Mouse (Mus musculus) hindbrain, embryonic 11.5 days (tissue): ENCODE data around the gene Ccl24. TPM values are rescaled to one million over a fixed set of nuclear protein-coding genes. Genes with fewer than 3 reads are reported as not detected.

Source experiments
- ATAC-seq: fragments of 200-750 bp; cut with Nextera tagmentation; 2 replicates; pipeline ENCODE4 v1.8.0; 2017; ENCODE audit warnings: mild to moderate bottlenecking, moderate TSS enrichment, moderate library complexity; ENCODE audit not compliant: low FRiP score
- DNase-seq: peaks from one replicate; pipeline ENCODE4 v3.0.0-alpha.2; 2015; ENCODE audit warnings: low spot score
- H3K27ac ChIP-seq: fragments of 300-500 bp; sonication (generic); 2 replicates; pipeline ENCODE4 v1.5.1; 2014; ENCODE audit warnings: mild to moderate bottlenecking, low read depth, low read length
- H3K27me3 ChIP-seq: fragments of 300-500 bp; sonication (generic); 2 replicates; pipeline ENCODE4 v1.6.1; 2014; ENCODE audit warnings: mild to moderate bottlenecking, low read length, moderate library complexity, mixed read lengths; ENCODE audit not compliant: control insufficient read depth, insufficient read depth
- H3K36me3 ChIP-seq: fragments of 300-500 bp; sonication (generic); 2 replicates; pipeline ENCODE4 v1.6.1; 2014; ENCODE audit warnings: mild to moderate bottlenecking, low read length, moderate library complexity, mixed read lengths; ENCODE audit not compliant: control insufficient read depth, insufficient read depth
- H3K4me1 ChIP-seq: fragments of 300-500 bp; sonication (generic); replicated peaks from 2 replicates; pipeline ENCODE4 v1.6.1; 2014; ENCODE audit warnings: low read length, mixed read lengths; ENCODE audit not compliant: control insufficient read depth, insufficient read depth
- H3K4me2 ChIP-seq: fragments of 300-500 bp; sonication (generic); replicated peaks from 2 replicates; pipeline ENCODE4 v1.6.1; 2014; ENCODE audit warnings: mild to moderate bottlenecking, low read depth, low read length
- H3K4me3 ChIP-seq: fragments of 300-500 bp; sonication (generic); 2 replicates; pipeline ENCODE4 v1.5.1; 2014; ENCODE audit warnings: low read depth, low read length
- H3K9ac ChIP-seq: fragments of 300-500 bp; sonication (generic); 2 replicates; pipeline ENCODE4 v1.6.1; 2014; ENCODE audit warnings: low read depth, low read length
- H3K9me3 ChIP-seq: fragments of 300-500 bp; sonication (generic); 2 replicates; pipeline ENCODE4 v1.6.1; 2016; ENCODE audit warnings: low read length; ENCODE audit not compliant: control insufficient read depth
- WGBS: fragments of 180-500 bp; shearing (Covaris S2); extraction: QIAGEN DNeasy Blood & Tissue Kit; methylation state at CpG from one replicate; pipeline ENCODE4 v1.1.7; 2014; 5-methylcytosine and 5-hydroxymethylcytosine counted together
- polyA plus RNA-seq: library from polyadenylated mRNA; unstranded; fragments of >200 nt; fragmentation: Nextera tagmentation; extraction: Ambion mirVana; gene quantifications from 2 replicates; pipeline ENCODE4 v1.2.1, GENCODE M21; 2014

Gene Ccl24
- polyA plus RNA-seq, 1 experiment from 2014 or later = 2.0 TPM

DNA sequence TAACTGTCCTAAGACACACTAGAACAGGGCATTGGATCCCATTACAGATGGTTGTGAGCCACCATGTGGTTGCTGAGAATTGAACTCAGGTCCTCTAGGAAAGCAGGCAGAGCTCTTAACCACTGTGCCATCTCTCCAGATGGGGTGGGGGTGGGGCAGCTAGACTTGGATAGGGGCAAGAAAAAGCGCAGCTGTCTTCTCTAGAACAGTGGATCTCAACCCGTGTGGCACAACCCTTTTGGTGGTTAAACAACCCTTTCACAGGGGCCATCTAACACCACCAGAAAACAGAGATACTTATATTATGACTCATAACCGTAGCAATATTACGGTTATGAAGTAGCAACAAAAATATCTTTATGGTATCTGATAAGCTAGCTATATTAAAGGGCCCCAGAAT, 14.9 kb upstream of the Ccl24 start:
- H3K4me3 ChIP-seq = no peak overlapping the region

GRCm38 (mm10) chr5:135585691-135586090, 12.8 kb upstream of the Ccl24 start:
- DNase-seq (no peak), ATAC-seq (no peak)
- Histone ChIP-seq H3K9me3 (no peaks in the 10 kb centered on the region), H3K9ac (no peak overlapping the region), H3K36me3 (no peaks in the 10 kb centered on the region), H3K4me1 (no peaks in the 10 kb centered on the region), H3K27ac (no peak overlapping the region), H3K27me3 (no peaks in the 10 kb centered on the region), H3K4me3 (no peak overlapping the region), H3K4me2 (no peak overlapping the region)
- WGBS = 87% methylated on average over 8 of the region's 8 CpGs

More for the DNA sequence above, 14.9 kb upstream of the Ccl24 start:
- Histone ChIP-seq H3K27ac (no peak overlapping the region), H3K4me2 (no peak overlapping the region), H3K9me3 (no peaks in the 10 kb centered on the region), H3K4me1 (no peaks in the 10 kb centered on the region), H3K27me3 (no peaks in the 10 kb centered on the region), H3K9ac (no peak overlapping the region), H3K36me3 (no peaks in the 10 kb centered on the region)
- DNase-seq = no peak
- ATAC-seq = no peak
- WGBS = 91% methylated on average over 4 of the region's 4 CpGs

DNA sequence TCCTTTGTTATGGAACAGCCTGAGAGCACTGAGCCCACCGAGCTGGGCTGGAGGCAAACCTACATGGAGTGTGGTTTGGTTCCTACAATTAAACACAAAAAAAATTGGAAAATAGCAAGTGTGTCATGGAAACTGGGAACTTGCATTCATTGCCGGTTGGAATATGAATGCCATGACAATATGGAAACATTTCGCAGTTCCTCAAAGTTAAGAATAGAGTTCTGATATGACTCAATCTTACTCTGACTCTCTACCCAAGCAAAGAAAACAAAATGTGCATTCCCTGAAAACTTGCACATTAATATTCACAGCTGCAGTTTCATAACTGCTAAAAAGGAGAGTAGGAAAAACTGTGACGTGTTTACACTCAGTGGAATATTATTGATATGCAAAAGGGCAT, 9.5 kb upstream of the Ccl24 start:
- H3K4me2 ChIP-seq = no peak overlapping the region
- no peak overlapping the region for H3K27ac ChIP-seq
- no peak for ATAC-seq
- H3K36me3 ChIP-seq = no peaks in the 10 kb centered on the region
- no peak overlapping the region for H3K4me3 ChIP-seq
- DNase-seq = no peak
- H3K27me3 ChIP-seq = no peaks in the 10 kb centered on the region
- 84% methylated on average over 4 of the region's 4 CpGs for WGBS
- H3K9me3 ChIP-seq = no peaks in the 10 kb centered on the region
- H3K9ac ChIP-seq = no peak overlapping the region
- H3K4me1 ChIP-seq = no peaks in the 10 kb centered on the region

- no peak for DNase-seq
- Histone ChIP-seq H3K9me3 (no peaks in the 10 kb centered on the region), H3K9ac (no peak overlapping the region), H3K27ac (no peak overlapping the region), H3K36me3 (no peaks in the 10 kb centered on the region), H3K4me3 (no peak overlapping the region), H3K4me1 (no peaks in the 10 kb centered on the region), H3K4me2 (no peak overlapping the region), H3K27me3 (no peaks in the 10 kb centered on the region)
- WGBS = 88% methylated on average over 10 of the region's 10 CpGs
- ATAC-seq = no peak
These were observed 6.5 kb upstream of the Ccl24 start for GRCm38 (mm10) chr5:135579331-135579751.

DNA sequence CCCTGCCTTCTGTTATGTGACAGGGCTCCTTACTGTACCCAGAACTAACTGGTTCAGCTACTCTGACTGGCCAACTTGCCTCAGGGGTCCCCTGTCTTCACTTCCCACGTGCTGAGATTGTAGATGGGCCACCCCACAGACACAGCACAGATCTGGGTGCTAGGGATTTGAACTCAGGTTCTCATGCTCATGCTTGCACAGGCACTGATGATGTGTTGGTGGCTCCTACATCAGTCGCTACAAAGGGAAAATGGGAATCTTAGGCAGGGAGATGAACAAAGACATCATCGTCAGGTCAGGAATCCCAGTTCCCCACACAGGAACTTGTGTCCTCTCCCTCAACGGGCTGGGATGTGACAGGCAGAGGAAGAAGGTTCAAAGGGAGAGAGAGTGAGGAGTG, 3.2 kb upstream of the Ccl24 start:
- DNase-seq (no peak), ATAC-seq (no peak)
- H3K4me1 ChIP-seq = no peaks in the 10 kb centered on the region
- no peaks in the 10 kb centered on the region for H3K9me3 ChIP-seq
- H3K27ac ChIP-seq = no peak overlapping the region
- 70% methylated on average over 4 of the region's 4 CpGs for WGBS
- no peak overlapping the region for H3K4me3 ChIP-seq
- no peak overlapping the region for H3K4me2 ChIP-seq
- H3K36me3 ChIP-seq = no peaks in the 10 kb centered on the region
- no peak overlapping the region for H3K9ac ChIP-seq
- H3K27me3 ChIP-seq = no peaks in the 10 kb centered on the region

GRCm38 (mm10) chr5:135568698-135569097, 4.2 kb downstream of the Ccl24 start:
- no peak for DNase-seq

DNA sequence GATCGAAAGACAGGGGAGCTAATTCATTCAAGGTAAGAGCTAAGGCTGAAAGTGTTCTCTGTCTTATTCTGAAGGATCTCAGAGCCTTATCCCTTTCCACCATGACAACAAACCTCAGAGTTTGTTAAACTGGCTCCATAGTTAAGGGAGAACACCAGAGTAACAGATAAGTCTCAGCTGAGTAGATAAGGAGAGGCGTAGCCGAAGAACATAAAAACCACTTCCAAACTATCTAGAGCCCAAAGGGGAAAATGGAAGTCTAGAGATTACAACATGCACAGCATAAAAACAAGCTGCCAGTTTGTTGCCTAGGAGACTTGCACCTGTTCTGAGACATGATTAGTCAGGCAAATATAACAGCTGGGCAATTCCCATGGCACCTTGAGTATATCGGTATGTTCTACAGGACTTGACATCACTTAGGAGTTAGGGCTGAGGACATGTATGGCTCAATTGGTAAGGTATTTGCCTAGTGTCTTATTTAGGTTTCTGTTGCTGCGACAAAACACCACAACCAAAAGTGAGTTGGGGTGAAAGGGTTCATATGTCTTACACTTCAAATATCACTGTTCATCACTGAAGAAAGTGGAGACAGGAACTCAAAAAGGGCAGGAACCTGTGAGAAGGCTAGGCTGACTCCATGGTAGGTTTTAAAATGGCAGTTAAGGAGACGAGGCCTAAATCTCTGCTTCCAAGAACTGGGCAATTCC, 5.1 kb downstream of the Ccl24 start:
- Histone ChIP-seq H3K4me1 (no peaks in the 10 kb centered on the region), H3K9me3 (no peaks in the 10 kb centered on the region), H3K27ac (no peak overlapping the region), H3K27me3 (no peaks in the 10 kb centered on the region), H3K9ac (no peak overlapping the region), H3K4me2 (no peak overlapping the region), H3K4me3 (no peak overlapping the region), H3K36me3 (no peaks in the 10 kb centered on the region)
- no peak for DNase-seq
- WGBS = 88% methylated on average over 6 of the region's 6 CpGs
- no peak for ATAC-seq

More at GRCm38 (mm10) chr5:135568698-135569097, 4.2 kb downstream of the Ccl24 start:
- no peaks in the 10 kb centered on the region for H3K27me3 ChIP-seq
- no peak overlapping the region for H3K9ac ChIP-seq
- H3K36me3 ChIP-seq = no peaks in the 10 kb centered on the region
- no peak overlapping the region for H3K27ac ChIP-seq
- no peak overlapping the region for H3K4me3 ChIP-seq
- H3K9me3 ChIP-seq = no peaks in the 10 kb centered on the region
- H3K4me1 ChIP-seq = no peaks in the 10 kb centered on the region
- H3K4me2 ChIP-seq = no peak overlapping the region
- no peak for ATAC-seq
- WGBS = 74% methylated on average over 6 of the region's 6 CpGs

- DNase-seq (no peak), ATAC-seq (no peak)
- Histone ChIP-seq H3K36me3 (no peaks in the 10 kb centered on the region), H3K4me1 (no peaks in the 10 kb centered on the region), H3K4me2 (no peak within 1 kb of the TSS), H3K27ac (no peak within 1 kb of the TSS), H3K4me3 (no peak within 1 kb of the TSS), H3K9me3 (no peaks in the 10 kb centered on the region), H3K27me3 (no peaks in the 10 kb centered on the region), H3K9ac (no peak within 1 kb of the TSS)
- 85% methylated on average over 3 of the region's 3 CpGs for WGBS
These were observed 9.4 kb downstream of the Ccl24 start, which contains the start of gene Ccl26 for GRCm38 (mm10) chr5:135563469-135563868. Gene Ccl26, minus strand, starts transcription at chr5:135563569.

DNA sequence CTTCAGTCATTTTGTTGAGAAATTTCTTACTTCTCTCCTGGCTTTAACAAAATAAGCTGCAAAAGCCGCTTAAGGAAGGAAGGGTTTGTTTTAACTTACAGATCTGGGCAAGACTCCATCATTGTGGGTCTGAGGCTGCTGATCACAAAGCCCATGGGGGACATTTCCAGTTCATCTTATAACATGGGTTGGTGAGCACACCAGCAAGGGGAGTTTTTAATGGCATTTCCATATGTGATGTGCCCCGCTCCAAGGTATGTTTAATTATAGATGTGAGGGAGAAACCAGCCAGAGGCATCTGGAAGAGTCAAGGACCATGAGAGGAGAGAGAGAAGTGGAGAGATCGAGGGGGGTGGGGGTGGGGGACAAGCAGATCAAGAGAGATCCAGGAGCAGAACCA, 15.2 kb downstream of the Ccl24 start:
- DNase-seq (no peak), ATAC-seq (no peak)
- no peaks in the 10 kb centered on the region for H3K27me3 ChIP-seq
- H3K9ac ChIP-seq = no peak overlapping the region
- H3K4me1 ChIP-seq = no peaks in the 10 kb centered on the region
- H3K4me2 ChIP-seq = no peak overlapping the region
- H3K4me3 ChIP-seq = no peak overlapping the region
- peak overlapping the region; percentile 61 for H3K27ac ChIP-seq
- no peaks in the 10 kb centered on the region for H3K36me3 ChIP-seq
- 78% methylated on average over 3 of the region's 3 CpGs for WGBS
- H3K9me3 ChIP-seq = no peaks in the 10 kb centered on the region
